24 mouse cellular contexts compared by ENCODE assay signal in the genomic region with DNA sequence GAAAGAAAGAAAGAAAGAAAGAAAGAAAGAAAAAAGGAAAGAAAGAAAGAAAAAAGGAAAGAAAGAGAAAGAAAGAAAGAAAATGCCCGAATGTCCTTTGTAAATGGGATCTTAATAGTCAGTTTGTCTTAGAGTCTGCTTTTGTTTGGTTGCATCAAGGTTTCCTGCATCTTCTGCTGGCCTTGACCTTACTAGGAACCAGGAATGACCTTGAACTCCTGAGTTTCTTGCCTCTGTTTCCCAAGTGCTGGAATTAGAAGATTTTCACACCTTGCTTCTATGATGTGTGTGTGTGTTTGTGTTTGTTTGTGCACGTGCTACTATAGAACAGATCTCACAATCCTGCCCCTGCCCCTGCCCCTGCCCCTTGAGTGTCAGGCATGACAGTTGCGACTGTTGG. TPM values are rescaled to one million over a fixed set of nuclear protein-coding genes. Genes with fewer than 3 reads are reported as not detected.
DNase-seq lines count a peak whose midpoint lies in the region; ATAC-seq and TF ChIP-seq lines count a peak whose summit lies in the region.
"Had no signal": no experiment of that assay in that cellular context is flagged by ENCODE, and none has a peak within 500 bp of the region (broad histone marks: within the 10 kb centered on the region; RNA-seq: fewer than 3 reads in every experiment).

No protein-coding gene starts in this region.

- H3K9ac ChIP-seq in ES-Bruce4 (ENCODE audit: low read depth, poor library complexity, severe bottlenecking) = no peak overlapping the region
- no peak overlapping the region for H3K9ac ChIP-seq in liver, postnatal 0 days (replicated peaks)
- H3K9ac ChIP-seq: embryonic facial prominence, embryonic 13.5 days; embryonic facial prominence, embryonic 15.5 days; forebrain, embryonic 12.5 days had no signal

- no peak for ATAC-seq in liver, postnatal 0 days
- ATAC-seq: activated CD4-positive, CD25-positive, alpha-beta regulatory T cell, adult 4 months; forebrain, embryonic 14.5 days; forebrain, embryonic 16.5 days had no signal

- TF ChIP-seq POLR2A in ES-Bruce4 (IDR thresholded peaks at IDR 0.05; ENCODE audit: insufficient read depth, low read length) = no peak

- peak overlapping the region; percentile 59; the same call in 1 of the 2 replicates for H3K27ac ChIP-seq in ES-Bruce4 (ENCODE audit: insufficient read depth, low read length)
- H3K27ac ChIP-seq in brown adipose tissue, adult 24 weeks (replicated peaks; ENCODE audit: low read depth, low read length) = 0 out of 2 replicates have a peak overlapping the region, but pooled peaks have one; percentile 12
- no peak overlapping the region for H3K27ac ChIP-seq in liver, postnatal 0 days (ENCODE audit: low read depth)
- H3K27ac ChIP-seq: embryonic facial prominence, embryonic 13.5 days; embryonic facial prominence, embryonic 15.5 days; forebrain, embryonic 12.5 days had no signal

- H3K4me1 ChIP-seq in ES-Bruce4 (ENCODE audit: control insufficient read depth, insufficient read depth, low read length) = peaks cover 11% of the 10 kb centered on the region
- peaks cover 23% of the 10 kb centered on the region for H3K4me1 ChIP-seq in brown adipose tissue, adult 24 weeks (ENCODE audit: control insufficient read depth, insufficient read depth, insufficient read length, low read length)
- peaks cover 10% of the 10 kb centered on the region for H3K4me1 ChIP-seq in liver, postnatal 0 days (ENCODE audit: insufficient read depth)

- no peak for TF ChIP-seq EP300 in ES-Bruce4 (IDR thresholded peaks at IDR 0.05; ENCODE audit: insufficient read depth, low read depth, low read length)
- TF ChIP-seq EP300 in liver, postnatal 0 days (IDR thresholded peaks at IDR 0.05; ENCODE audit: low read depth) = no peak

- DNase-seq in ES-CJ7 (ENCODE audit: low read depth, low spot score) = peak; percentile 60
- no peak for DNase-seq in liver, postnatal 0 days
- DNase-seq in urinary bladder, postnatal 36 days (ENCODE audit: low spot score in 2 of 2) = no peak
- DNase-seq in kidney, postnatal 36 days = no peak
- DNase-seq: adrenal gland, adult 8-10 months; adrenal gland, postnatal 14 days; cerebellum, adult 11 months; cerebellum, adult 18-20 months; cerebellum, adult 8-10 months; cerebellum, adult 9-11 months; cerebellum, postnatal 14 days; cerebellum, postnatal 36 days; embryo, embryonic 11 days had no signal

- no peaks in the 10 kb centered on the region for H3K36me3 ChIP-seq in ES-Bruce4 (ENCODE audit: control insufficient read depth, insufficient read depth, low read length, poor library complexity, severe bottlenecking)
- no peaks in the 10 kb centered on the region for H3K36me3 ChIP-seq in liver, postnatal 0 days (replicated peaks; ENCODE audit: insufficient read depth, low read length)
- H3K36me3 ChIP-seq: embryonic facial prominence, embryonic 13.5 days; embryonic facial prominence, embryonic 15.5 days; forebrain, embryonic 12.5 days had no signal

- no peak for TF ChIP-seq CTCF in ES-Bruce4 (IDR thresholded peaks at IDR 0.05; ENCODE audit: low read depth, low read length)
- no peak for TF ChIP-seq CTCF in liver, postnatal 0 days (IDR thresholded peaks at IDR 0.05; ENCODE audit: low read depth)

- no peak overlapping the region for H3K4me2 ChIP-seq in liver, postnatal 0 days (ENCODE audit: low read depth, low read length)
- H3K4me2 ChIP-seq: embryonic facial prominence, embryonic 13.5 days; embryonic facial prominence, embryonic 15.5 days; forebrain, embryonic 12.5 days had no signal

- H3K27me3 ChIP-seq in ES-Bruce4 (ENCODE audit: control insufficient read depth, insufficient read depth, low read length, poor library complexity, severe bottlenecking) = no peaks in the 10 kb centered on the region
- no peaks in the 10 kb centered on the region for H3K27me3 ChIP-seq in liver, postnatal 0 days (ENCODE audit: insufficient read depth, low read length)
- H3K27me3 ChIP-seq: embryonic facial prominence, embryonic 13.5 days; embryonic facial prominence, embryonic 15.5 days; forebrain, embryonic 12.5 days had no signal

- no peaks in the 10 kb centered on the region for H3K9me3 ChIP-seq in ES-Bruce4 (replicated peaks; ENCODE audit: control insufficient read depth, insufficient read depth, low read length, poor library complexity, severe bottlenecking)
- H3K9me3 ChIP-seq in liver, postnatal 0 days (ENCODE audit: low read length) = no peaks in the 10 kb centered on the region
- H3K9me3 ChIP-seq: embryonic facial prominence, embryonic 13.5 days; embryonic facial prominence, embryonic 15.5 days; forebrain, embryonic 10.5 days; forebrain, embryonic 12.5 days had no signal

- no peak overlapping the region for H3K4me3 ChIP-seq in ES-Bruce4 (ENCODE audit: low read depth, low read length)
- H3K4me3 ChIP-seq in brown adipose tissue, adult 24 weeks (ENCODE audit: insufficient read depth, low read depth, low read length) = no peak overlapping the region
- H3K4me3 ChIP-seq in liver, postnatal 0 days (ENCODE audit: low read depth, low read length) = no peak overlapping the region
- H3K4me3 ChIP-seq: embryonic facial prominence, embryonic 13.5 days; embryonic facial prominence, embryonic 15.5 days; erythroblast, embryonic 14.5 days; forebrain, embryonic 10.5 days; forebrain, embryonic 12.5 days had no signal

- 66% methylated on average over 3 of the region's 3 CpGs for WGBS in liver, postnatal 0 days (ENCODE audit: insufficient replicate concordance)

RNA-seq across cellular contexts. Expression of a gene that starts 28.0 kb away (rescaled TPM):
- polyA plus RNA-seq in ES-Bruce4 (2011; ENCODE audit: insufficient read depth, insufficient read length, low read depth, missing spikeins) = 67.7 and 71.6 TPM in 2 replicates
- 33.4 and 36.3 TPM in 2 replicates for polyA plus RNA-seq in brown adipose tissue, adult 24 weeks (2012; ENCODE audit: insufficient read depth, insufficient read length, missing spikeins)
- polyA plus RNA-seq in liver, postnatal 0 days (2015; fragmentation: Nextera tagmentation; extraction: Ambion mirVana) = 27.2 and 32.2 TPM in 2 replicates

RNA-seq across cellular contexts. Expression of a gene that starts 39.0 kb away (rescaled TPM):
- polyA plus RNA-seq in ES-Bruce4 (2011; ENCODE audit: insufficient read depth, insufficient read length, low read depth, missing spikeins) = not detected in 2 replicates
- not detected in 2 replicates for polyA plus RNA-seq in brown adipose tissue, adult 24 weeks (2012; ENCODE audit: insufficient read depth, insufficient read length, missing spikeins)
- polyA plus RNA-seq in liver, postnatal 0 days (2015; fragmentation: Nextera tagmentation; extraction: Ambion mirVana) = not detected in 2 replicates
- polyA plus RNA-seq: activated CD4-positive, CD25-positive, alpha-beta regulatory T cell, adult 4 months; embryonic facial prominence, embryonic 11.5 days; embryonic facial prominence, embryonic 13.5 days; erythroblast, embryonic 14.5 days; forebrain, embryonic 10.5 days; forebrain, embryonic 12.5 days had no signal
